Mouse (Mus musculus): ENCODE data around the gene Slc27a1.
A peak's percentile ranks its signal among the peaks of the same experiment; 100 is the strongest.

DNA sequence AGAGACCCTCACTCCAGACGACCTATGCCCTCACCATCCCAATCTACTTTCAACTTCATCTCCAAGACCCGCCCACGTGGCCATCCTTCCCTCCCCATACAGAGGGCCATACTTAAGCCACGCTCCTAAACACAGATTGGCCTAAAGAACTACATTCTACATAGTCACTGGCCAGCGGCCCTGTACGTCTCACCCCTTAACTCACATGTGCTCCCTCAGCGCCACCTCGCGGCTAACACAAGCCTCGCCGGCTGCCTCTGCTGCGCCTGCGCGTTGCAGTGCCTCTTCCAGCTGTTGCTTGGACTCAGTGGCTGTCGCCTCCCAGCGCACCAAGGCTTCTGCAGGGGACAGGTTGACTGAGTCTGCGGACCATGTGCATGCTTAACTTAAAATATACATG is 47.0 kb upstream of the Slc27a1 start:
- TF ChIP-seq CTCF (IDR thresholded peaks at IDR 0.05; ENCODE audit: low read depth, low read length) = peak; percentile 95
- TF ChIP-seq POLR2A (IDR thresholded peaks at IDR 0.05; ENCODE audit: insufficient read depth, low read length) = no peak
